Mouse (Mus musculus): Measurements from ENCODE around the gene Nol6. TPM values are rescaled to one million over a fixed set of nuclear protein-coding genes. Genes with fewer than 3 reads are reported as not detected.
A peak's percentile ranks its signal among the peaks of the same experiment; 100 is the strongest.

Nol6 gene
- 100 to 1,000 TPM in 1 of 2 experiments, 10 to 100 TPM in 1; 96.0 to 103 TPM for total RNA-seq (2021)

DNA sequence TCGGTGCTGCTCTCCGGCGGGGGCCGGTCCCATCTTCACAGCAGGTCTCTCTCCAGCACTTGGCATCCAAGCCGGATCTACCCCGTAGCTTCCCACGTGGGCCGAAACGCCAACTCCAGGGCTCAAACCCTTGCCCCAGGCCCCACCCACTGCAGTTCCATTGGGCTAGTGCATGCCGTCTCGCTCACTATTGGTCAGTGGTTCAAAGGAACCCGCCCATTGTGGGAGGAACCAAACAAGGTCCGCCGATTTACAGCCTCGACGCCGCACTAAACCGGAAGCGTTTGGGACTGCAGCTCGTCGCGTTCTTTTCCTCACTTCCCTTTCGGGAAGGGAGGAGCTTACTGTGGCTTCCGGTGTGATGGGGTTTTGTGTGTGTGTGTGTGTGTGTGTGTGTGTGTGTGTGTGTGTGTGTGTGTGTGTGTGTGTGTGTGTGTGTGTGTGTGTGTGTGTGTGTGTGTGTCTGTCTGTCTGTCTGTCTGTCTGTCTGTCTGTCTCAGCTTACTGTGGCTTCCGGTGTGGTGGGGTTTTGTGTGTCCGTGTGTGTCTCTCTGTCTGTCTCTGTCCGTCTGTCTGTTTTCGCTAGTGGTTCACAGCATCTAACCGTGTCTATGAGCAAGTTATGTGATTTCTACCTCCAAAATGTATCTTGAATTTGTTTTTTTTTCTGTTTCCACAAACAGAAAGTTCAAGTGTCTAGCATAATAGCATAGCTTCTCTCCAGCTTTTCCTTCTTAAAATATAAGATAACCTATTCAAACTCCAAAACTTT, at the start of gene Nol6:
Gene Nol6 (minus strand): TSS at position 276 of the 772 bp plus-strand sequence.
- DNase-seq = peak; percentile 98

DNA sequence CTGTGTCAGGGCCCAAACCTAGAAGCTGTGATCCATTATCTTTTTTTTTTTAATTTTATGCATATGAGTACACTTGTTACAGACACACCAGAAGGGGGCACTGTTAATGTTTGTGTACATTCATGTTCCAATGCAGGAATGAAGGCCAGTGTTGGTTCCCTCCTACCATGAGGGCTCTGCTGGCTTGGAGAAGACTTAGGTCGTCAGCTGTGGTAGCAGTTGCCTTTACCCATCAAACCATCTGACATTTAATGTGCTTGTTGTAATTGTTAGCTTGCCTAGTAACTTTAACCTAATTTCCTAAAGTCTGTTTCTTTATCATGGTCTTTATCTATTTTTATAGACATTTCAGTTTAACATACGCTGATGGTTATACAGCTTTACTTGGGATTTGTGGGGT, 46.7 kb upstream of the Nol6 start:
- no peak for DNase-seq

DNA sequence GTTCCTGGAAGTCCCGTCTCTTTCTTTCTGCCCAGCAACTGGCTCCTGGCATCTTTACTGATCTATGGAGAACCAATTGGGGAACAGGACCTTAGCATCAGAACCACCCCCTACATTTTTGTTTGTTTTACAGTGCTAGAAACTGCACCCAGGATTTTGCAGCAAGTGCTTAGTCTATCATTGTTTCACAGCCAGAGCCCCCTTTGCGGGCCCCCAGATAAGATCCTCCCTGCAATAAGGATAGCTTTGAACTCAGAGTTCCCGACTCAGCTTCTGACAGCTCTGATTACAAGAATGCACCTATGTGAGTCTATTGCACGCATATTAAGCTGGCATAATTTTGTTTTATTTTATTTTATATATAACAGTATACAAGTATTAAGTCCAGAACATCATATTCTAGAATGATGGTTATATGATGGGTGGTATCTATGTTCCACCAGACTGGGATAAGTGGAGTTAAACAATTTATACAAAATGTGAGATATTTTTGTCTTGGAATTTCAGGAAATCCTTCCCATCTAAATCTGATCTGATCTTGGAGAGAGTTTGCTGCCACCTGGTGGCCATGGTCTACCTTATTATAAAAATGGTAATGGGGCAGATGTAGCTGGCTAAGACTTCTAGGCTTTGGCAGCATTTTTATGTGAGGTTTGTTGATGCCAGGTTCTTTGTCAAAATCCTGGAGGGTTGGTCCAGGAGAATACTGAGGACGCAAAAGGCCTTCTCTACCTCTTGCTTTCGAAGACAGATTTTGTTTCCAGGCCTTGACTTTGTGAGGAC, 41.6 kb upstream of the Nol6 start:
- DNase-seq = peak; percentile 72 to 74

DNA sequence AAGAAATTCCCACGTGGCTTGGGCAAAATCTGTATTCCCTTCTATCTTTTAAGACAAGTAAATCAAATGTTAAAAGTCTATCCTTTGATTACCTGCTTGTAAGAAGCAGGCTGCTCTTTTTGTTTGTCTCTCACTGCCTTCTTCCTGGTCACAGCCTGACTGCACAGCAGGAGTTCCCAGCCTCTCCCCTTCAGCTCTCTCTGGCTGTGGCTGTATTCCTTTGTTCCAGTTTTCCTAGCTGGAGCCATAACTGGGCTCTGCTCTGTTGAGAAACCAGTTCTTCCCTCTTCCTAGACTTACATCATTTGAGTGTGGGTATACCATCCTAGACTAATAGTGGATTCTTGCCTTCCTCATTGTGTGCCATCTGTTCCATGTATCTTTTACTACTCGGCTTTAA, 40.7 kb upstream of the Nol6 start:
- DNase-seq = no peak

DNA sequence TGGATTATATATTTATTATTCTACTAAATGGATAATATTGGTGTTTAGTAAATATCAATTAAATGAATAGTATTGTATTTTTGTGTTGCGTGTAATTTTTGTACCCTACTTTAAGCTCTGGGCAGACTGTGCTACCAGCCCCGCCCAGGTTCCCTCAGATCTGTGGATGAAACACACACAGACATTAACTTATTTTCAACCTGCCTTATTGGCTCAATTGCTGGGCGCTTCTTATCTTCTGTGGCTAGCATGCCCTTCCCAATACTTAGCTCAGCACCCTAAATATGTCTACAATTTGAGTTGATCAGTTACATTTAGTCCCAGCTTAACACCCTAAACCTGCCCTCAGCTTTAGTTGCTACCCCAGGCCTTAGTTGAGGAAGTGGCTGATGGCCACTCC, 37.0 kb upstream of the Nol6 start:
- no peak for DNase-seq

DNA sequence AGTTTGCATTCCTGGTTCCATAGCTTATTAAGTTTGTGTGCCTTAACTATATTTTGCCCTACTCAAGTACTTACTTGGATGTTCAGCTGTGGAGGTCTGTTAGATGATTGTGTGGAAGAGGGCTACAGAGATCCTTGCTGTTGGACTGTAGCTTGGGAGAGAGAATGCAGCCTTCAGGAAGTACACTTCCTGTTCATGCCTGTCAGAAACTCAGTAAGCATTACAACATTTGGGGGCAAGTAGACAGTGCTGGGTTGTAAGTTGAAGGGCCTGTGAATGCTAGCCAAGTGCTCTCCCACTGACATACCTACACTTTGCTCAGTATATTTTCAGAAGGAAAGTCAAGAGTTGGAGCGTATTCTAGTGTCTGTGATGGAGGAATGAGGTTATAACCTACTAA, 34.0 kb upstream of the Nol6 start:
- no peak for DNase-seq

DNA sequence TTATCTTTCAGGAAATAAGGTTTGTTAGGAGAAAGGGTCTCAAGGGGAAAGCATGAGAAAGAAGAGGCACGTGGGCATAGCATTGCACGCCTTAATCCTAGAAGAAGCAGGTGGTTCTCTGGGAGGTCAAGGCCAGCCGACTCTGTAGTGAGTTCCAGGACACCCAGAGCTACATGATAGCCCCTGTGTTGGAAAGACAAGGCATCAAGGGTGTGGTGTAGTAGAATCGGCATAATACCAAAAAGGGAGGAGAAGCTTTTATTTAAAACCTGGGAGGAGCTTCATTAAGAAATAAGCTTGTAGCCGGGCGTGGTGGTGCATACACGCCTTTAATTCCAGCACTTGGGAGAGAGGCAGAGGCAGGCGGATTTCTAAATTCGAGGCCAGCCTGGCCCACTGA, 32.7 kb upstream of the Nol6 start:
- DNase-seq = no peak

DNA sequence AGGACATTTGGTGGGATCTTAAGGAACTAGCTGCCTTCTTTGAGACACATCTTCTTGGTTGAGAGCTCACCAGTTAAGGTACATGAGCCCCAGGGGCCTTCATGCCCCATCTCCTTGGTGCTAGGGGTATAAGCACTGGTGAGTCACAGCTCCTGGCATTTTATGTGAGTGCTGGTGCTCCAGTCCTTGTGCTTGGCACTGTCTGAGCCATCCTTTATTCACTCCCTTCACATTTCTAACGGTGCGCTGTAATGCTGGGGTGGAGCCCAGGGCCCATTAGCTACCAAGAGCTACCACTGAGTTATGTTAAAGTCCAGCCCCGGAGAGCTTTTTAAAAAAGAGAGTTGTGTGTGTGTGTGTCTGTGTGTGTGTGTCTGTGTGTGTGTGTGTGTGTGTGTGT, 28.9 kb upstream of the Nol6 start:
- no peak for DNase-seq

DNA sequence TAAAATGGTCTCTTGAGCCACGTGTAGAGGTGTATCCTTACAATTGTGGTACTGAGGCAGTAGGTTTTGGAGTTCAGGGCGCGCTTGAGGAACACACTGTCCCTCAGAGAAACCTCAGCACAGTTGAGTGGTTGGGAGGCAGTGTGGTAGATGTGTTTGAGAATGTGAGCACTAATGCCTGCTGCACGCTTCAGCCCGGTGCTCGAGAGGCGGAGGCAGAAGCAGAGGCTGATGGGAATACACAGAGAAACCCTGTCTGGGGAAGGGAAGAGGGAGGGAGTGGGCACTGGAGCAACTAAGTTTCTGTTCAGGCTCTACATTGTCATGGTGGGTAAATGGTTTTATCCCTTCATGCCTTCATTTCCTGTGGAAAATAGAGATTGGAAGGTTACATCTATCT, 26.9 kb upstream of the Nol6 start:
- DNase-seq = no peak

DNA sequence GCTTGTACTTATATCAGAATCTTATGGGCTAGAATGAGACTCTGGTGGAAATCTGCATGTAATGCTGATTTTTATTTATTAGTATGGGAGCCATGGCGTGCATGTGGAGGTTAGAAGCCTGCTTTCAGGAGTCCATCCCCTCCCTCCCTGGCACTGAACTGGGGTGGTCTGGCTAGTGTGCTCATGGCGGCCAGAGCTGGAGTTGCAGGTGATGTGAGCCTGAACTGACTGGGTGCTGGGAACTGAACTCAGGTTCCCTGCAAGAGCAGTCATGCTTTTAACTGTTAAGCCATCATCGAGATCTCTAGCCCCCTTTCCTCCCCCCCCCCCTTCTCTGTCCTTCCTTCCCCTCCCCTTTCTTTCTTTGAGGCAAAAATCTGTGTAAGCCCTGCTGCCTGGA, 25.6 kb upstream of the Nol6 start:
- no peak for DNase-seq

DNA sequence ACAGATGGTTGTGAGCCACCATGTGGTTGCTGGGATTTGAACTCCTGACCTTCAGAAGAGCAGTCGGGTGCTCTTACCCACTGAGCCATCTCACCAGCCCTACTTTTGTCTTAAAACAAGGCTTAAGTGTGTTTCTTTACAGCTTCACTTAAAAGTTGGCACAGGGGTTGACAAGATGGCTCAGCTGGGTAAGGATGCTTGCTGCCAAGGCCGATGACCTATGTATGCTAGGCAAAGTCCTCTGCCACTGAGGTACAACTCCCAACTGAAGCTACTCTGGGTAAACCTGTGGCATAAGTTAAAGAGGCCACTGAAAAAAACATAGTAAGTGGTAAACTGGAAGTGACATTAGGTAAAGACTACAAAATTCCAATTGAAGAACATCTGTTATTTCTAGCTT, 18.3 kb upstream of the Nol6 start:
- no peak for DNase-seq

DNA sequence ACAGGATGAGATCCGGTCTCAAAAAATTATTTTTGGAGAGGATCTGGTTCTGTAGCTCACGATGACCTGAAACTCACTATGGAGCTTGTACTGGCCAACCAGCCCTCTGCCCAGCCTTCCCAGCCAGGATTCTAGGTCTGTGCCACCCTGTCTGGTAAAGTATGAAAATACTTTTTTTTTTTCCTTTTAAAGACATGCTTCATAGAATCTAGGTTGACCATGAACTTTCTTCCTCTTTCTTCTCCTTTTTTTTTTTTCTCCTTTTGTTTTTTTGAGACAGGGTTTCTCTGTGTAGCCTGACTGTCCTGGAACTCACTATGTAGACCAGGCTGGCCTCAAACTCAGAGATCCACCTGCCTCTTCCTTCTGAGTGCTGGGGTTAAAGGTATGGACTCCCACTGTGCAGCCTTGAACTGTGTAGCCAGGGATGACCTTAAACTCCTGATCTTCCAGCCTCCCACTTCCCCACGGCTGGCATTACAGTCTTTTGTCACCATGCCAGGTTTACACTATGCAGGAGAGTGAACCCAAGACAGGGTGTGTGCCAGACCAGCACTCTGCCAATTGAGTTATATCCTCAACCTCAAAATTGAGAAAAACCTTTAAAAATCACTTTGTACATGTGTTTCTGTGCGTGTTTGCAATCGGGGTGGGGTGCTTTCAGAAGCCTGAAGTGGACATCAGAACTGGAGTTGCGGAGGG, 16.1 kb upstream of the Nol6 start:
- no peak for DNase-seq

DNA sequence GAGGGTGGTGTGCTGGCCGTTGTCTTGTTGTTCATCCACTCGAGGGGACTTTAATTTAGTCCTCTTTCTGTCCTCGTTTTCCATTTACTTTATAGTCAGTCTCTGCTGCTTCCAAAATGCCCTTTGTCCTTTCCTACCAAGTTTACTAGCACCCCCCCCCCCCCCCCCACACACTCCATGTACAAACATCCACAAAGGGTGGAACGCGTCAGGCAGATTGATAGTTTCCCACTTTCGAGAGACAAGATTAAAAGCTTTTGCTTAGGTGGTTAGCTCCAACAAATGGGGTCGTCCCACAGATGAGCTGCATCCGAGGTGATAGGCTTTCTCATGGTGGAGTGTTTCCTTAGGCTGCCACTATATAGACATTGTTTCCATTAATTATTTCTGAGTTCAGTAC, 12.6 kb upstream of the Nol6 start:
- no peak for DNase-seq

DNA sequence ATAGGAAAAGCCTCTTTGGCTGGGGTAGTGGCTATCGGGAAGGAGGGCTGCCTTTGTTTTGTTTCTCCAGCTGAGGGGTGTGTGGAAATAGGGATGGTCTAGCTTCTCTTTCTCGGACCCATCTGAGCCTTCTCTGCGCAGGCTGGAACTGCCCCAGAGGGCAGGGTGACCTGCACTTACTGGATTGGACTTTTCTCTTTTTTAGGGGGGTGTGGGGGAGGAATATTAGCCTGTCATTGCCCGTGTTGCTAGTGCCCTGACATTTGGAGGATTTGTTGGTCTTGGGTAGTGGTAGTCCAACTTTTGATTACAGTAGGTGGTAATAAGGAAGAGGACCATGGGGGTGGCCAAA, 12.2 kb upstream of the Nol6 start:
- peak in 1 of 2 experiments; percentile 28 for DNase-seq

DNA sequence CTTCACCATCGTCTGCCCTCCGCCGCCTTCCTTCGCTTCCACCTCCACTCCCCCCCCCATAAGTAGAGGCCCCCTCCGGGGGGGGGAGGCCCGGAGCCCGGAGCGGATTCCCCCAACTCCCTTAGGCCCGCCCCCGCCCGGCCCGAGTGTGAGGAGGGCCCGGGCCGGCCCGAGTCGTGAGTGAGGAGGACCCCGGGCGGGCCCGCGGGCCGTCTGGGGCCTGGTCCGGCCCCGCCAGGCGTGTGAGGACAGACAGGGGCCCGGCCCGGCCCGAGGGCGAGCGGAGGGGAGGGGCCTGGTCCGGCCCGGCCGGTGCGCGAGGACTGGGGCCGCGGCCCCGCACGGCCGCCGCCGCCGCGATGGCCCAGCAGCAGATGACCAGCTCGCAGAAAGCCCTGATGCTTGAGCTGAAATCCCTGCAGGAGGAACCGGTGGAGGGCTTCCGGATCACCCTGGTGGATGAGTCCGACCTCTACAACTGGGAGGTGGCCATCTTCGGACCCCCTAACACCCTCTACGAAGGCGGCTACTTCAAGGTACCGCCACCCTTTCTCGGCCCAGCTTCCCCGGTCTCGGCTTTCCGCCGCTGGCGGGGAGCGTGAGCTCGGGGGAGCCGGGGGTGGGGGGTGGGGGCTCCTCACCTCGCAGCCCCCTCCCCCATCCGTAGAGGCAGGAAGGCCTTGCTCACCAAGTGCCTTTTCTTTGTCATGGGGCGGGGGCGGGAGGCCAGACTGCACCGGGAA, 11.6 kb upstream of the Nol6 start, which contains the start of gene Ube2r2:
Gene Ube2r2 (plus strand): TSS at position 33 of the 743 bp plus-strand sequence.
- DNase-seq = peak; percentile 32 to 62

DNA sequence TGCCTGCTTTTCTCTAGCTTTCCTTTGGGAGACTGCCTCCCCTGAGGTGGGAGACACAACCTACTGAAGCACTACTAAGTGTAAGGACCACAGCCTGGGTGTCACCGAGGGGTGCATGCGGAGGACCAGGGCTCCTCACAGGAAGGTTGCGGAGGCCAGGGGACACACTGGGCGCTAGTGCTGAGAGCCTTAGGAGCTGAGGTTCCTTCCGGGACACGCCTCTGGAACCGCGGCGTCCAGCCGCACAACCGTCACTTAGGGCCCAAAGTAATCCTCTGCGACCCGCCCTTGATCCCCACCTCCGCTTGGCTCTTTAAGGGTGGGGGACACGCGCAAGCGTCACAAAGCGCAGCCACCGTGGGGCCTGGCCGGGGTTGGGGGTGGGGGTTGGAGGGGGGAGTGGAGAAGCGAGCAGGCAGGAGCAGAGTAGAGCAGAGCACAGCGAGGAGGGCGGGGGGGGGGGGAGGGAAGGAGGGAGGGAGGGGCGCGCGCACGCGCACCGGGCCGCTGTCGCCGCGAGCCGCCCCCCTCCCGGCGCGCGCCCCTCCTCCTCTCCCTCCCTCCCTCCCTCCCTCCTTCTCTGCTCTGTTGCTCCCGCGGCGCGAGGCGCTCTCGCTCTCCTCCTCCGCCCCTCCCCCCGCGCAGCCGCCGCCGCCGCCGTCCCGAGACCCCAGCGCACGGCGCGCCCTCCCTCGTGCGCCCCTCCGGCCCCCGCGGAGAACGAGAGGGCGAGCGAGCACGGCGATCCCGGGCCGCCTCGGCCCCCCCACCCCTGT, 10.9 kb upstream of the Nol6 start:
- peak; percentile 64 to 68 for DNase-seq

DNA sequence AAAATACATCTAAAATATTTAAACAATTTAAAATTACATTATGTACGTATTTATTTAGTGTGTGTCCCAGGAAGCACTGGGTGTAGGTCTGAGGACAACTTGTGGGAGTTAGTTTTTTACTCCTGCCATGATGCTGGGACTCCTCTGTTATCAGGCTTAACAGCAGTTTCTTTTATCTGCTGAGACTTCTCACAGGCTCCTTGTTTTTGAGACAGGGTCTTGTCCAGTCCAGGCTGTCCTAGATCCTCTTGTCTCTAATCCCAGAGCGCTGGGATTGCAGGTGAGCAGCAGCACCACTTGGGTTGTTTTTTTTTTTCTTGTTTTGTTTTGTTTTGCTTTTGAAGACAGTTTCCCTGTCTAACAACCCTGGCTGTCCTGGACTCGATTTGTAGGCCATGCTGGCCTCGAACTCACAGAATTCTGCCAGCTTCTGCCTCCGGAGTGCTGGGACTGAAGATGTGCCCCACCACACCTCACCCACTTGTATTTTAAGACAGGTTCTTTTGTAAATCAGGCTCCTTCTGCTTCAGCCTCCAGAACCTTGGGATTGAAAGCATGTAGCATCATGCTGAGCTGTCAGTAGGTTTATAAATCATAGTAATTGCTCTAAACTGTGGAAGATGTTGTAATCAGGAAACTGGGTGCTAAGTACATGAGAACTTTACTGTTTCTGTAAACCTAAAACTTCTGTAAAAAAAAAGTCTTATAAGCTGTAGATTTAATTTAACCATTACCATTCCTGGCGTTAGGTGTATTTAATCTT, 9.5 kb upstream of the Nol6 start:
- DNase-seq = no peak

DNA sequence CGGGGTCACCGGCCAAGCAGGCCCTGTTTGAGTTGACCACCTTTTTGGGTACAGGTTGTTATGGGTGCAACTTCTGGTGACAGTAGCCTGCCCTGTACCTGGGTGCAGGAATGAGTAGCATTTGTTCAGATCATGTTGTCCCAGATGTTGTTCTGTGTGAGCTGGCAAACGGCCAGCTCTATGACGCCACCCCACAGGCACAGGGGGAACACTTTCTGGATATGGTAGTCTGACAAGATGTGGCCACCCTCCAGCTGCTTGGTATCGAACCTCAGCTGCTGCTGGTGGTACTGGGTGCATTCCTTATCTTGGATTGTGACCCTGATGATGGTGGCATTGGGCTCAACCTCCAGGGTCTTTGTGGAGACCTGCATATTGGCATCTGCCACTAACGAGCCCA, 8.2 kb upstream of the Nol6 start:
- DNase-seq = no peak

DNA sequence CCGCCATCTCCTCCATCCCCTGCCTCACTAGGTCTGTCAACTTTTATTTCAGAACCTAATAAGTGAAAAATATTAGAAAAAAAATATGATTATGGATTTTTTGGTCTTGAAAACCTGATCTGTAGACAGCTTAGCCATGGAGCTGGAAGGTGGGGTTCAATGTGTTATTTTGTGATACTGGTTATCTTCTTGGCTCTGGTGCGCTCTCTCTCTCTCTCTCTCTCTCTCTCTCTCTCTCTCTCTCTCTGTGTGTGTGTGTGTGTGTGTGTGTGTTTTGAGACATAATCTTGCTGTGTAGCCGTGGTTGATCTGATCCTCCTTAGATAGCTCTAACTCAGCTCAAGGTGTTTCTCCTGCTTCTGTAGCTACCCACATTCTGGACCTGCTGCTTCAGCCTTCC, 5.6 kb upstream of the Nol6 start:
- DNase-seq = no peak

DNA sequence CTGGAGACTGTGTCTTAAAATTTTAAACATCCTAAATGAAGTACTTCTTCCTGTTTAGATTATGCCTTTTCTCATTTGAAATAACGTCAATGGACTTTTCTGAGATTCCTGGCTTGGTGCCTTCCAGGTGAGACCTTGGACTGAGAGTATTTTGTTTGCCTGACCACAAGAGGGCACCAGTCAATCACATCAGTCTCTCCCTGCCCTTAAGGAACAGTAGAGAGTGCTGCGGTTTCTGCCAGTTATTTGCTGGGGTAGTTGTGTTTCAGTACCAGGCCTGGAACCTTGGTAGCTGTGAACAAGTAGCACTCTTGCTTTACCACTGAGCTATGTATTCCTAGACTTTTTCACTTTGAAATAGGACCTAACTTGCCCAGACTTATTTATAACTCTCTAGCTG, 5.2 kb upstream of the Nol6 start:
- peak in 1 of 2 experiments; percentile 33 for DNase-seq

DNA sequence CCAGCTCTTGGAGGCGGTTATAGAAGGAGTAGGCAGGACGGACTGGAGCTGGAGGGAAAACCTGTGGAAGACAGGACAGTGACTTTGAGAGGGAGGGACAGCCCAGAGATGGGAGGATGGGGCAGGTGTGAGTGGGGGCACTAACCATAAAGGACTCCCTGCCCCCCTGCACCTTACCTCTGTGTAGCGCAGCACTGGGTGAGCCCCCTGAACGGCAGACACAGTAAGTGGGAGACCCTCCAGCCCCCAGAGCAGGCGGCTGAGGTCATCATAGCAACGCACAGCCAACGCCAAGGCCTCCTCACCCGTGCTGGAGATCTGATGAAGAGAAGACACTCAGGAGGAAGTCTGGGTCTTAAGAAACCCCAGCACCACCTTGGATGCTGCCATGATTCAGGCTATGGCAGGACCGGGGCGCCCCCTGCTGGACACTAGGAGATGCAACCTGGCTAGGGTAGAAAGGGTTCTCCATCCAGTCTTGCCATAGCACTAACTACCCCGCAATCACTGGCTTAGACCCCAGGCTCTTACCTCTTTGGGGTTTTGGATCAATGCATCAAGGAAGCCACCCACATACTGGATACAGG, 5.5 kb downstream of the Nol6 start:
- no peak for DNase-seq
